Mouse (Mus musculus) G1E (cell line): ENCODE measurements around the gene Dalrd3.

Experiments used
- CTCF ChIP-seq: IDR thresholded peaks from 2 replicates; pipeline ENCODE4 v1.5.1; 2012; ENCODE audit warnings: low read depth, low read length, inconsistent platforms, mixed read lengths
- GATA1 ChIP-seq: IDR thresholded peaks from 2 replicates; pipeline ENCODE4 v1.6.1; 2012; ENCODE audit warnings: borderline replicate concordance, low read length, inconsistent platforms, mixed read lengths
- GATA2 ChIP-seq: IDR thresholded peaks from 2 replicates; pipeline ENCODE4 v1.6.1; 2012; ENCODE audit warnings: low read depth, low read length, inconsistent platforms, borderline replicate concordance
- POLR2AphosphoS5 ChIP-seq: IDR thresholded peaks from 2 replicates; pipeline ENCODE4 v1.6.1; 2012; ENCODE audit warnings: low read depth, low read length, inconsistent platforms; ENCODE audit not compliant: insufficient replicate concordance
- TAL1 ChIP-seq: conservative IDR thresholded peaks from 2 replicates; pipeline ENCODE4 v1.6.1; 2012; ENCODE audit warnings: low read depth, low read length, inconsistent platforms, mixed read lengths

DNA sequence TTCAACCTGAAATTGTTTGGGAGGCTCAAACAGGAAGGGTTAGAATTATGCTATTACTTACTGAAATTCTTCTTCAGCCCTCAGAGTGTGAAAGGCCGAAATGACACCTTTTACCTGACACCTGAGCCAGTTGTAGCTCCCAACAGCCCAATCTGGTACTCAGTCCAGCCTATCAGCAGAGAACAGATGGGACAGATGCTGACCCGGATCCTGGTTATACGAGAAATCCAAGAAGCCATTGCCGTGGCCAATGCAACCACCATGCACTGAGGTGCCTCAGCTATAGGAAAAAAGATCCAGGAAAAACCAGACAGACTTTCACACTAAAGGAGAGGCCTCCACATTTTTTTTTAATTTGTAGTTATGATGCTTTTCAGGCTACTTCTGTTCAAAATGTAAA, 10.5 kb upstream of the Dalrd3 start:
- TF ChIP-seq CTCF = no peak
- TF ChIP-seq GATA1 = no peak
- TF ChIP-seq POLR2AphosphoS5 = no peak
- TF ChIP-seq GATA2 = no peak
- no peak for TF ChIP-seq TAL1
